Mouse (Mus musculus) erythroblast, adult 5-6 weeks (primary cell): ENCODE results near the gene Arhgap36. TPM values are rescaled to one million over a fixed set of nuclear protein-coding genes. Genes with fewer than 3 reads are reported as not detected.

Experiments
- ATAC-seq: replicated peaks from 2 replicates; pipeline ENCODE4 v1.8.0; 2016; ENCODE audit warnings: moderate number of reproducible peaks, mild to moderate bottlenecking, moderate TSS enrichment, inconsistent platforms; ENCODE audit not compliant: poor library complexity, low FRiP score, severe bottlenecking
- total RNA-seq, 2 experiments: library from RNA; stranded (forward) in 1 of 2; stranded (reverse) in 1 of 2; fragments of 150-400 nt in 1 of 2; fragments of 200-764, 138-1000 nt in 1 of 2; gene quantifications; 2 replicates each; pipeline versions ENCODE4 v1.2.3 to v1.2.4; 2015 to 2017; ENCODE audit warnings: low replicate concordance in 2 of 2

The Arhgap36 gene
- not detected in 2 replicates for total RNA-seq (2015; ENCODE audit: low replicate concordance)
- total RNA-seq (2017; ENCODE audit: low replicate concordance) = not detected in 2 replicates

- no peak for ATAC-seq
Measured at GRCm38 (mm10) chrX:49463442-49463970, at the start of gene Arhgap36. Arhgap36 (plus strand) TSS chrX:49463945.

- ATAC-seq = no peak
Measured at GRCm38 (mm10) chrX:49457781-49458180, 6.0 kb upstream of the Arhgap36 start.

- no peak for ATAC-seq
Measured at GRCm38 (mm10) chrX:49470287-49471054, 6.7 kb downstream of the Arhgap36 start.

- ATAC-seq = no peak
Measured at GRCm38 (mm10) chrX:49479968-49480809, 16.4 kb downstream of the Arhgap36 start.

- ATAC-seq = no peak
Measured at GRCm38 (mm10) chrX:49480846-49481245, 17.1 kb downstream of the Arhgap36 start.

- no peak for ATAC-seq
Measured at GRCm38 (mm10) chrX:49489141-49489540, 25.4 kb downstream of the Arhgap36 start.

- no peak for ATAC-seq
Measured at GRCm38 (mm10) chrX:49493739-49494449, 30.1 kb downstream of the Arhgap36 start.

Other genes with a start within 250 kb of the Arhgap36 start
- 1.7 and 3.1 TPM in 2 replicates for gene Enox2, start 175.7 kb upstream of the Arhgap36 start, total RNA-seq (2015; ENCODE audit: low replicate concordance)
- gene Enox2, start 175.7 kb upstream of the Arhgap36 start, total RNA-seq (2017; ENCODE audit: low replicate concordance) = 3.8 and 4.2 TPM in 2 replicates
- not detected in 2 replicates for gene Olfr1320, start 208.4 kb downstream of the Arhgap36 start, total RNA-seq (2015; ENCODE audit: low replicate concordance)
- gene Olfr1320, start 208.4 kb downstream of the Arhgap36 start, total RNA-seq (2017; ENCODE audit: low replicate concordance) = not detected in 2 replicates